ENCODE assay signal across 8 mouse cellular contexts in the genomic region with DNA sequence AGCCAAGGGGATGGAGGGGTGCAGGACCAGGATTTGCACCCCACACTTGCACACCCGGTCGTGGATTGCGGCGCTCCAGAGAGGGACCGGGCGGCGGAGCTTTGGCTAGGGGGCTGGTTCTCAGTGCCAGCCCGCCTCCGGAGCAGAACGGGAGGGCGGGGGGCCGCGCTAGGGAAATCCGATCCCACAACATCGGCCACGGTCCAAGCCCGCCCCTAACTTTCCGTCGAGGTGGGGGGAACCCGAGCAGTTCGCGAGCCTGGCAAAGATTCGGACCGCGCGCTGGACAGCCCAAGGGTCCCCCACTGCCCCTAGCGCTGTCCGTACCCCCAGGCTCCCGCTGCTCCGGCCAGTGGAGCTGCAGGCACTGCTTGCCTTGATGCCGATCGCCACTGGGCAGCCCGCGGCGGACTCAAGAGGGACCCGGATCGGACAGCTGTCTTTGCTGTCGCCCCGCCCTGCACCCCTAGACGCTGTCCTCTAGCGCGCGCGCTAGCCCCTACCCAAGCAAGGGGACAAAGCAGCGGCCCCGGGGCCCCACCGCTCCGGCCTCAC. TPM values are rescaled to one million over a fixed set of nuclear protein-coding genes. Genes with fewer than 3 reads are reported as not detected.
A peak's percentile ranks its signal among the peaks of the same experiment; 100 is the strongest.
DNase-seq lines count a peak whose midpoint lies in the region; ATAC-seq and TF ChIP-seq lines count a peak whose summit lies in the region.

No protein-coding gene starts in this region.

- under 1% methylated on average over 48 of the region's 48 CpGs for WGBS in embryonic facial prominence, embryonic 13.5 days
- WGBS in heart, embryonic 11.5 days (ENCODE audit: insufficient replicate concordance) = under 1% methylated on average over 46 of the region's 48 CpGs
- WGBS in liver, embryonic 12.5 days (ENCODE audit: insufficient replicate concordance) = under 1% methylated on average over 43 of the region's 48 CpGs
- WGBS in midbrain, postnatal 0 days = 0% methylated on average over 35 of the region's 48 CpGs
- WGBS in stomach, embryonic 16.5 days = under 1% methylated on average over 48 of the region's 48 CpGs

- peak; percentile 71 for DNase-seq in layer of hippocampus, adult 11-12 months (ENCODE audit: low spot score)
- no peak for DNase-seq in layer of hippocampus, adult 9-11 months
- peak; percentile 73 for DNase-seq in kidney, adult 9 months
- peak; percentile 83 for DNase-seq in midbrain, postnatal 0 days (ENCODE audit: low spot score)

- H3K4me2 ChIP-seq in embryonic facial prominence, embryonic 13.5 days = peak overlapping the region; percentile 96
- peak overlapping the region; percentile 93 for H3K4me2 ChIP-seq in heart, embryonic 11.5 days
- H3K4me2 ChIP-seq in liver, embryonic 12.5 days = peak overlapping the region; percentile 68
- H3K4me2 ChIP-seq in midbrain, postnatal 0 days (ENCODE audit: low read depth, low read length, poor library complexity, severe bottlenecking) = peak overlapping the region; percentile 96
- peak overlapping the region; percentile 83 for H3K4me2 ChIP-seq in stomach, embryonic 16.5 days (ENCODE audit: low read depth, low read length)

- H3K4me1 ChIP-seq in embryonic facial prominence, embryonic 13.5 days = peaks cover 52% of the 10 kb centered on the region
- H3K4me1 ChIP-seq in heart, embryonic 11.5 days (ENCODE audit: control insufficient read depth, insufficient read depth, low read length) = peaks cover 44% of the 10 kb centered on the region
- peaks cover 38% of the 10 kb centered on the region for H3K4me1 ChIP-seq in liver, embryonic 12.5 days
- peaks cover 19% of the 10 kb centered on the region; the same call in 1 of the 2 replicates for H3K4me1 ChIP-seq in midbrain, postnatal 0 days (ENCODE audit: insufficient read depth, low read length)
- H3K4me1 ChIP-seq in stomach, embryonic 16.5 days (ENCODE audit: control insufficient read depth, insufficient read depth, low read length) = peaks cover 27% of the 10 kb centered on the region

- peaks cover 28% of the 10 kb centered on the region for H3K36me3 ChIP-seq in embryonic facial prominence, embryonic 13.5 days
- peaks cover 25% of the 10 kb centered on the region for H3K36me3 ChIP-seq in heart, embryonic 11.5 days (ENCODE audit: control insufficient read depth, insufficient read depth, low read length)
- H3K36me3 ChIP-seq in liver, embryonic 12.5 days = peaks cover 22% of the 10 kb centered on the region
- H3K36me3 ChIP-seq in midbrain, postnatal 0 days (ENCODE audit: insufficient read depth, low read length) = peaks cover 28% of the 10 kb centered on the region
- peaks cover 12% of the 10 kb centered on the region; the same call in 1 of the 2 replicates for H3K36me3 ChIP-seq in stomach, embryonic 16.5 days (ENCODE audit: control insufficient read depth, insufficient read depth, low read length)

- H3K27me3 ChIP-seq in embryonic facial prominence, embryonic 13.5 days = no peaks in the 10 kb centered on the region
- no peaks in the 10 kb centered on the region for H3K27me3 ChIP-seq in heart, embryonic 11.5 days (ENCODE audit: control insufficient read depth, insufficient read depth, low read length)
- H3K27me3 ChIP-seq in liver, embryonic 12.5 days (replicated peaks) = peaks cover 94% of the 10 kb centered on the region
- no peaks in the 10 kb centered on the region for H3K27me3 ChIP-seq in midbrain, postnatal 0 days (ENCODE audit: insufficient read depth, low read length)
- H3K27me3 ChIP-seq in stomach, embryonic 16.5 days (ENCODE audit: control insufficient read depth, insufficient read depth, low read length) = no peaks in the 10 kb centered on the region

- H3K9ac ChIP-seq in embryonic facial prominence, embryonic 13.5 days = peak overlapping the region; percentile 99
- H3K9ac ChIP-seq in heart, embryonic 11.5 days (ENCODE audit: low read depth, low read length) = peak overlapping the region; percentile 98
- peak overlapping the region; percentile 69 for H3K9ac ChIP-seq in liver, embryonic 12.5 days
- H3K9ac ChIP-seq in midbrain, postnatal 0 days (replicated peaks; ENCODE audit: low read length, poor library complexity, severe bottlenecking) = peak overlapping the region; percentile 97
- H3K9ac ChIP-seq in stomach, embryonic 16.5 days (ENCODE audit: low read length) = peak overlapping the region; percentile 94

- peak overlapping the region; percentile 96 for H3K4me3 ChIP-seq in embryonic facial prominence, embryonic 13.5 days
- H3K4me3 ChIP-seq in heart, embryonic 11.5 days (ENCODE audit: low read depth, low read length) = peak overlapping the region; percentile 85
- H3K4me3 ChIP-seq in liver, embryonic 12.5 days = peak overlapping the region; percentile 61
- H3K4me3 ChIP-seq in midbrain, postnatal 0 days (ENCODE audit: low read depth, low read length) = peak overlapping the region; percentile 94
- H3K4me3 ChIP-seq in stomach, embryonic 16.5 days (replicated peaks; ENCODE audit: low read length) = peak overlapping the region; percentile 88

- H3K9me3 ChIP-seq in embryonic facial prominence, embryonic 13.5 days = no peaks in the 10 kb centered on the region
- H3K9me3 ChIP-seq in heart, embryonic 11.5 days (replicated peaks; ENCODE audit: control insufficient read depth, low read length) = no peaks in the 10 kb centered on the region
- H3K9me3 ChIP-seq in liver, embryonic 12.5 days (replicated peaks) = no peaks in the 10 kb centered on the region
- no peaks in the 10 kb centered on the region for H3K9me3 ChIP-seq in midbrain, postnatal 0 days (ENCODE audit: low read length)
- no peaks in the 10 kb centered on the region for H3K9me3 ChIP-seq in stomach, embryonic 16.5 days (replicated peaks; ENCODE audit: control insufficient read depth, low read length)

- TF ChIP-seq CTCF in midbrain, postnatal 0 days (IDR thresholded peaks at IDR 0.05) = no peak

- peak; percentile 86 for ATAC-seq in embryonic facial prominence, embryonic 13.5 days (ENCODE audit: insufficient number of reproducible peaks, insufficient read depth, low FRiP score, low TSS enrichment, low read depth)
- ATAC-seq in heart, embryonic 11.5 days (replicated peaks; ENCODE audit: insufficient number of reproducible peaks, low FRiP score, low TSS enrichment) = peak; percentile 69
- ATAC-seq in liver, embryonic 12.5 days = peak; percentile 36
- ATAC-seq in midbrain, postnatal 0 days (ENCODE audit: low FRiP score) = peak; percentile 69
- peak; percentile 79 for ATAC-seq in stomach, embryonic 16.5 days (ENCODE audit: insufficient read depth, low FRiP score)

- peak overlapping the region; percentile 100 for H3K27ac ChIP-seq in embryonic facial prominence, embryonic 13.5 days
- H3K27ac ChIP-seq in heart, embryonic 11.5 days (ENCODE audit: low read depth, low read length) = peak overlapping the region; percentile 99
- H3K27ac ChIP-seq in liver, embryonic 12.5 days = peak overlapping the region; percentile 76
- H3K27ac ChIP-seq in midbrain, postnatal 0 days (ENCODE audit: low read depth, low read length) = peak overlapping the region; percentile 93
- H3K27ac ChIP-seq in stomach, embryonic 16.5 days (ENCODE audit: low read length) = peak overlapping the region; percentile 99

RNA-seq across cellular contexts. Expression of a gene that starts 0.6 kb away (rescaled TPM):
- 22.5 and 24.2 TPM in 2 replicates for polyA plus RNA-seq in embryonic facial prominence, embryonic 13.5 days (2015; fragmentation: Nextera tagmentation; extraction: Ambion mirVana)
- polyA plus RNA-seq in heart, embryonic 11.5 days (2014; fragmentation: Nextera tagmentation; extraction: Ambion mirVana) = 0.96 and 2.1 TPM in 2 replicates
- polyA plus RNA-seq in liver, embryonic 12.5 days (2016; fragmentation: Nextera tagmentation; extraction: Ambion mirVana) = 3.9 TPM in 2 replicates
- total RNA-seq in midbrain, postnatal 0 days (2014; rRNA removed) = 30.0 and 32.7 TPM in 2 replicates
- 14.7 and 18.0 TPM in 2 replicates for polyA plus RNA-seq in midbrain, postnatal 0 days (2015; fragmentation: Nextera tagmentation; extraction: Ambion mirVana)
- 10.0 and 10.6 TPM in 2 replicates for polyA plus RNA-seq in stomach, embryonic 16.5 days (2015; fragmentation: Nextera tagmentation; extraction: Ambion mirVana)

RNA-seq across cellular contexts. Expression of a gene that starts 10.3 kb away (rescaled TPM):
- 27.3 and 28.6 TPM in 2 replicates for polyA plus RNA-seq in embryonic facial prominence, embryonic 13.5 days (2015; fragmentation: Nextera tagmentation; extraction: Ambion mirVana)
- 19.9 and 25.1 TPM in 2 replicates for polyA plus RNA-seq in heart, embryonic 11.5 days (2014; fragmentation: Nextera tagmentation; extraction: Ambion mirVana)
- 9.0 and 10.5 TPM in 2 replicates for polyA plus RNA-seq in liver, embryonic 12.5 days (2016; fragmentation: Nextera tagmentation; extraction: Ambion mirVana)
- 27.9 and 30.4 TPM in 2 replicates for total RNA-seq in midbrain, postnatal 0 days (2014; rRNA removed)
- polyA plus RNA-seq in midbrain, postnatal 0 days (2015; fragmentation: Nextera tagmentation; extraction: Ambion mirVana) = 34.3 and 40.9 TPM in 2 replicates
- 26.7 and 30.5 TPM in 2 replicates for polyA plus RNA-seq in stomach, embryonic 16.5 days (2015; fragmentation: Nextera tagmentation; extraction: Ambion mirVana)

RNA-seq across cellular contexts. Expression of a gene that starts 18.3 kb away (rescaled TPM):
- not detected in 2 replicates for polyA plus RNA-seq in embryonic facial prominence, embryonic 13.5 days (2015; fragmentation: Nextera tagmentation; extraction: Ambion mirVana)
- 0.44 TPM in 1 of 2 replicates, not detected in the other for polyA plus RNA-seq in heart, embryonic 11.5 days (2014; fragmentation: Nextera tagmentation; extraction: Ambion mirVana)
- 0.15 and 0.29 TPM in 2 replicates for polyA plus RNA-seq in liver, embryonic 12.5 days (2016; fragmentation: Nextera tagmentation; extraction: Ambion mirVana)
- total RNA-seq in midbrain, postnatal 0 days (2014; rRNA removed) = not detected in 2 replicates
- 0.42 and 0.65 TPM in 2 replicates for polyA plus RNA-seq in midbrain, postnatal 0 days (2015; fragmentation: Nextera tagmentation; extraction: Ambion mirVana)
- polyA plus RNA-seq in stomach, embryonic 16.5 days (2015; fragmentation: Nextera tagmentation; extraction: Ambion mirVana) = 1.9 TPM in 1 of 2 replicates, not detected in the other

RNA-seq across cellular contexts. Expression of a gene that starts 20.9 kb away (rescaled TPM):
- 23.7 and 24.1 TPM in 2 replicates for polyA plus RNA-seq in embryonic facial prominence, embryonic 13.5 days (2015; fragmentation: Nextera tagmentation; extraction: Ambion mirVana)
- 9.8 and 13.6 TPM in 2 replicates for polyA plus RNA-seq in heart, embryonic 11.5 days (2014; fragmentation: Nextera tagmentation; extraction: Ambion mirVana)
- 4.0 and 6.9 TPM in 2 replicates for polyA plus RNA-seq in liver, embryonic 12.5 days (2016; fragmentation: Nextera tagmentation; extraction: Ambion mirVana)
- total RNA-seq in midbrain, postnatal 0 days (2014; rRNA removed) = 9.8 and 11.6 TPM in 2 replicates
- 12.8 and 14.8 TPM in 2 replicates for polyA plus RNA-seq in midbrain, postnatal 0 days (2015; fragmentation: Nextera tagmentation; extraction: Ambion mirVana)
- 18.0 and 21.7 TPM in 2 replicates for polyA plus RNA-seq in stomach, embryonic 16.5 days (2015; fragmentation: Nextera tagmentation; extraction: Ambion mirVana)

RNA-seq across cellular contexts. Expression of a gene that starts 45.9 kb away (rescaled TPM):
- polyA plus RNA-seq in embryonic facial prominence, embryonic 13.5 days (2015; fragmentation: Nextera tagmentation; extraction: Ambion mirVana) = 3.4 and 3.8 TPM in 2 replicates
- polyA plus RNA-seq in heart, embryonic 11.5 days (2014; fragmentation: Nextera tagmentation; extraction: Ambion mirVana) = 2.5 and 3.9 TPM in 2 replicates
- polyA plus RNA-seq in liver, embryonic 12.5 days (2016; fragmentation: Nextera tagmentation; extraction: Ambion mirVana) = 1.3 and 1.5 TPM in 2 replicates
- 32.9 and 40.8 TPM in 2 replicates for total RNA-seq in midbrain, postnatal 0 days (2014; rRNA removed)
- 4.3 and 5.2 TPM in 2 replicates for polyA plus RNA-seq in midbrain, postnatal 0 days (2015; fragmentation: Nextera tagmentation; extraction: Ambion mirVana)
- polyA plus RNA-seq in stomach, embryonic 16.5 days (2015; fragmentation: Nextera tagmentation; extraction: Ambion mirVana) = 2.5 and 3.0 TPM in 2 replicates

Comparison
In these comparisons a context has a peak if more than half of its experiments do, and no peak if none do; other contexts are left out.
1. ATAC-seq: peak in every context shown above with its lines; median percentile 86 in embryonic facial prominence, embryonic 13.5 days; 79 in stomach, embryonic 16.5 days; 69 in heart, embryonic 11.5 days; 69 in midbrain, postnatal 0 days; 36 in liver, embryonic 12.5 days.